Mouse (Mus musculus) heart, adult 11 months (tissue): ENCODE data around the gene Lhfpl4.

Experiments
- DNase-seq: peaks from one replicate; pipeline ENCODE4 v3.0.0; 2022

Gene Lhfpl4

GRCm38 (mm10) chr6:113168316-113168975 is 26.7 kb downstream of the Lhfpl4 start:
- peak; percentile 69 for DNase-seq

DNA sequence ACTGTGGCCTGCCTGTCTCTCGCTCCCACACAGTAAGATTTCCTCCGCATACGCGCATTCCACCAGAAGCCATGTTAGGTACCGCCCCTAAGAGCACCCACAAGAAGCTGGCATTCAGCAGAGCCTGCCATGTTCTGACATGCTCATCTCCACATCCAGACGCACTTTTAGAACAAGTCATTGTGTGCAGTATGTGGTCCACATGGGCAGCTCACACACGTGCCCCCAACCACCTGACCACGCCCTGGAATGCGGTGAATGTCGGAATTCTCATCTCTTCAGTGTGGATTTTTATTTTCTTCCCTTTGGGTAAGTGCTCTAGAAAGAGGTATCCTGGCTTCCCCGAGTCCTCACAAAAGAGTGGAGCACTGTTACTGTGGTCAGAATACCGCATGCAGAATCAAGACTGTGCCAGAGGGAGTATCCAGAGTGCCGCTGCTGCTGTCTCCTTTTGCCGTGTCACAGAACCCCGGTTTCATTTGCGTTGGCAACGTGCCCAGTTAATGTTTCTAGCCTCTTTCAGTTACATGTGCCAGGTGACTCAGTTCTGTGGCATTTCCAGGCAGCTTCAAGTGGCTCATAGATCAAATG is 28.4 kb downstream of the Lhfpl4 start:
- peak; percentile 96 for DNase-seq

- no peak for DNase-seq
Observed at GRCm38 (mm10) chr6:113163513-113163912, 31.7 kb downstream of the Lhfpl4 start.

DNA sequence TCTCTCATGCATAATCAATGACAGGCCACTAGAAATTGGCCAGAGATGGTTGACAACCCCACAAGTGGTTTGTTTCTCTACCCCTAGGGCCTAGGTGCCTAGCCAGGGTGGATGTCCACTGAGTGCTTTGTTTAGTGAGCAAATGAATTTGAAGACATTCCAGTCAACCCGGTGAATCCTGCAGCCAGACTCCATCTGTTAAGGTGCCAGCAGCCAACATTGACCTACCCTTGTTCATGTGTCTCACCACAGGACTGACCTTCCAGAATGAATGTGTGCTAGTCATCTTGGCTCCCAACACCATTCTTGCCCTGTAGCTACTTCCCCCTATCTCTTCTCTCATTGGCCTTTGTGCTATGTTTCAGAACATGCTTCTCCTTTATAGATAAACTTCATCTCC is 33.2 kb downstream of the Lhfpl4 start:
- DNase-seq = no peak

GRCm38 (mm10) chr6:113160106-113160505 is 35.1 kb downstream of the Lhfpl4 start:
- DNase-seq = peak; percentile 77

- peak; percentile 44 for DNase-seq
Observed at GRCm38 (mm10) chr6:113156064-113156463, 39.1 kb downstream of the Lhfpl4 start.

DNA sequence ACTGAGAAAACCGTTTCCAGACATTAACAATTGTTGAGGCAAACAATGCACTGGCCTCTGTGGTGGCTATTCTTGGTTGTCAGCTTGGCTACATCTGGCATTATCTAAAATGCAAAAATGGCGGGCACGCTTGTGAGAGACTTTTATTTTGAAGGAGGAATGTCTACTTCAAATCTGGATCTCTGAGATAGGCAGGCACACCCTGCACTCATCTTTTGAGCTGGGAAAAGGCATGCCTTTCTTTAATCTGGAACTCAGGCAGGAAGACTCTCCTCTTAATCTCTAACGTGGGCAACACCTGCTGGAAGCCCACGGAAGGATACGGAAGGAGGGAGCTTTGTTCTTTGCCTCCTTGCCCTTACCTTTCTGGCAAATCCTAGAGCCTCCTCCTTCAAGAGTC is 40.3 kb downstream of the Lhfpl4 start:
- no peak for DNase-seq

DNA sequence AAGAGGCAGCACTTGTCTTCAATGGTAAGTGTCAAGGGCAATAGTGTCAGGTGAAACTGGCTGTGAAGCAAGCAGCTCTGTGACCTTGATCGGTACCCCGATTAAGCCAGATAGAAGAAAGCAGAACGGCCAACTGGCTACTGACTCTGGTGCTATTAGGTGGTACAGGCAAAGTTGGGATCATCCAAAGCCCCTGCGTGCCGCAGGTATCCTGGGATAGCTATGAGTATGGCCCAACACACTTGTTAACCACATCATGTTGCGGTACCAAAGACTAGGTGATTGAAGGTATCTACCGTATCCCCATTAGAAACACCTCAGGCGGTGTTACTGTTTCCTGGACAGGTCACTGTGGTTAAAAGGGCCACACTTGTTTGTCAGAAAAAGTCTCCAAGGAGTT is 41.1 kb downstream of the Lhfpl4 start:
- peak; percentile 88 for DNase-seq

- peak; percentile 77 for DNase-seq
Observed at GRCm38 (mm10) chr6:113145249-113145648, 49.9 kb downstream of the Lhfpl4 start.

- peak; percentile 79 for DNase-seq
Observed at GRCm38 (mm10) chr6:113144764-113145163, 50.4 kb downstream of the Lhfpl4 start.

GRCm38 (mm10) chr6:113141389-113142094 is 53.6 kb downstream of the Lhfpl4 start:
- no peak for DNase-seq

- no peak for DNase-seq
Observed at GRCm38 (mm10) chr6:113133360-113133759, 61.8 kb downstream of the Lhfpl4 start.

DNA sequence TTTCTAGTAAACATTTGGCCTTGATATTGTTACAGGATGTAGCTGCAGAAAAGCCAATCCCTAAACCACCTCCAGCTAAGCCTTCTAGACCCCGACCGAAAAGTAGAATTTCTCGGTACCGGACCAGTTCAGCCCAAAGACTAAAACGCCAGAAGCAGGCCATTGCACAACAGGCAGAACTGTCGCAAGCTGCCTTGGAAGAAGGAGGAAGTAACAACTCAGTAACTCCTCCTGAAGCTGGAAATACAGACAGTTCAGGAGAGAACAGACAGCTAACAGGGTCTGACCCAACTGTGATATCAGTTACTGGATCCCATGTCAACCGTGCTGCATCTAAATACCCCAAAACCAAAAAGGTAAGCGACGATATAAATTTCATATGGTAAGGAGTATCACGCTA is 74.4 kb downstream of the Lhfpl4 start:
- peak; percentile 86 for DNase-seq
